Mouse (Mus musculus): ENCODE results near the gene Gm6370. TPM values are rescaled to one million over a fixed set of nuclear protein-coding genes. Genes with fewer than 3 reads are reported as not detected.

Gm6370 gene
- total RNA-seq, 2 experiments from 2014 or later: not detected

Other genes starting within 250 kb of the Gm6370 start
- gene Wasf3, start 106.4 kb upstream of the Gm6370 start, total RNA-seq (2021): under 1 TPM; 0.50 to 0.53 TPM
- not detected for gene Gm6408, start 9.4 kb upstream of the Gm6370 start, total RNA-seq (2021)
- not detected for gene 4930449I24Rik, start 11.0 kb downstream of the Gm6370 start, total RNA-seq (2021)
- gene Gm3402, start 22.8 kb downstream of the Gm6370 start, total RNA-seq (2021): not detected
- gene Gm3404, start 34.4 kb downstream of the Gm6370 start, total RNA-seq (2021): not detected
- not detected for gene Gm3409, start 46.3 kb downstream of the Gm6370 start, total RNA-seq (2021)
- gene Gm3415, start 64.8 kb downstream of the Gm6370 start, total RNA-seq (2021): not detected
- not detected for gene Gpr12, start 93.9 kb downstream of the Gm6370 start, total RNA-seq (2021)